Mouse (Mus musculus) induced T-regulatory cell, adult 2 months (primary cell): ENCODE results near the gene Cdkl3.
"Not testable (repeated sequence)": the region's sequence is repeated elsewhere in the genome, so short reads cannot be mapped to it uniquely, and the experiment has no call there.

ENCODE experiments used
- DNase-seq: peaks from one replicate; pipeline ENCODE4 v3.0.0-alpha.2; 2012; ENCODE audit warnings: low read depth

Gene Cdkl3

GRCm38 (mm10) chr11:52076742-52077352 lies 72.8 kb downstream of the Cdkl3 start:
- no peak for DNase-seq

GRCm38 (mm10) chr11:52077939-52078338 lies 73.9 kb downstream of the Cdkl3 start:
- peak; percentile 23 for DNase-seq

GRCm38 (mm10) chr11:52079978-52080377 lies 76.0 kb downstream of the Cdkl3 start:
- peak; percentile 63 for DNase-seq

- no peak for DNase-seq
These were observed 76.6 kb downstream of the Cdkl3 start for GRCm38 (mm10) chr11:52080656-52081055.

GRCm38 (mm10) chr11:52085857-52086203 lies 81.8 kb downstream of the Cdkl3 start:
- DNase-seq = no peak

GRCm38 (mm10) chr11:52086204-52086864 lies 82.3 kb downstream of the Cdkl3 start:
- DNase-seq = no peak

- DNase-seq = no peak
These were observed 85.3 kb downstream of the Cdkl3 start for GRCm38 (mm10) chr11:52089291-52089690.

GRCm38 (mm10) chr11:52091261-52091660 lies 87.2 kb downstream of the Cdkl3 start:
- DNase-seq = no peak

GRCm38 (mm10) chr11:52094568-52094967 lies 90.5 kb downstream of the Cdkl3 start:
- no peak for DNase-seq

GRCm38 (mm10) chr11:52097016-52097415 lies 93.0 kb downstream of the Cdkl3 start:
- DNase-seq = peak; percentile 56

GRCm38 (mm10) chr11:52097596-52097995 lies 93.6 kb downstream of the Cdkl3 start:
- DNase-seq = peak; percentile 23

- DNase-seq = peak; percentile 99
These were observed 94.5 kb downstream of the Cdkl3 start, which contains the start of gene Ppp2ca for GRCm38 (mm10) chr11:52098398-52098946. Gene Ppp2ca (plus strand): TSS chr11:52098681.

GRCm38 (mm10) chr11:52099031-52099761 lies 95.2 kb downstream of the Cdkl3 start:
- DNase-seq = peak; percentile 80

GRCm38 (mm10) chr11:52099771-52100219 lies 95.8 kb downstream of the Cdkl3 start:
- no peak for DNase-seq

- peak; percentile 42 for DNase-seq
These were observed 99.0 kb downstream of the Cdkl3 start for GRCm38 (mm10) chr11:52102977-52103376.

GRCm38 (mm10) chr11:52105503-52105902 lies 101.5 kb downstream of the Cdkl3 start:
- DNase-seq = no peak

- peak; percentile 9 for DNase-seq
These were observed 102.0 kb downstream of the Cdkl3 start for GRCm38 (mm10) chr11:52106037-52106436.

GRCm38 (mm10) chr11:52106438-52106837 lies 102.4 kb downstream of the Cdkl3 start:
- peak; percentile 5 for DNase-seq

GRCm38 (mm10) chr11:52108796-52109195 lies 104.8 kb downstream of the Cdkl3 start:
- DNase-seq = peak; percentile 7

- peak; percentile 39 for DNase-seq
These were observed 105.4 kb downstream of the Cdkl3 start for GRCm38 (mm10) chr11:52109421-52109820.

GRCm38 (mm10) chr11:52115479-52115878 lies 111.5 kb downstream of the Cdkl3 start:
- no peak for DNase-seq

GRCm38 (mm10) chr11:52116117-52116516 lies 112.1 kb downstream of the Cdkl3 start:
- DNase-seq = not testable (repeated sequence)

- DNase-seq = peak; percentile 6
These were observed 113.1 kb downstream of the Cdkl3 start for GRCm38 (mm10) chr11:52117156-52117555.
